Mouse (Mus musculus): ENCODE measurements around the gene Nlgn3. TPM values are rescaled to one million over a fixed set of nuclear protein-coding genes. Genes with fewer than 3 reads are reported as not detected.

Nlgn3 gene
- total RNA-seq (2021) = 100 to 1,000 TPM; 161 to 163 TPM

GRCm38 (mm10) chrX:101299055-101299454 lies at the start of gene Nlgn3:
TSS of gene Nlgn3 (plus strand) at chrX:101299168.
- intact Hi-C loops (cut with DNase I) = no loop called here
- peak in 1 of 2 experiments; percentile 46 for DNase-seq (ENCODE audit: low spot score in 2 of 2)

GRCm38 (mm10) chrX:101253952-101254729 lies 44.8 kb upstream of the Nlgn3 start, which contains the start of gene Foxo4:
TSS of gene Foxo4 (plus strand) at chrX:101254528.
- peak; percentile 79 to 82 for DNase-seq (ENCODE audit: low spot score in 2 of 2)
- intact Hi-C loops (cut with DNase I) = loop anchor here (2.0 kb wide), 2 partner anchors 19 to 31 kb away; partner anchors contain the start of gene Snx12

- intact Hi-C loops (cut with DNase I) = loop anchor here (2.0 kb wide), 2 partner anchors 18 to 32 kb away; partner anchors contain the start of gene Snx12
- no peak for DNase-seq (ENCODE audit: low spot score in 2 of 2)
Observed at GRCm38 (mm10) chrX:101254740-101255139, 44.2 kb upstream of the Nlgn3 start.

- intact Hi-C loops (cut with DNase I) = no loop called here
- no peak for DNase-seq (ENCODE audit: low spot score in 2 of 2)
Observed at GRCm38 (mm10) chrX:101256603-101257002, 42.4 kb upstream of the Nlgn3 start.

GRCm38 (mm10) chrX:101260441-101261325 lies 38.3 kb upstream of the Nlgn3 start:
- intact Hi-C loops (cut with DNase I) = no loop called here
- no peak for DNase-seq (ENCODE audit: low spot score in 2 of 2)

GRCm38 (mm10) chrX:101263892-101264291 lies 35.1 kb upstream of the Nlgn3 start, which contains the start of gene Gm614:
TSS of gene Gm614 (minus strand) at chrX:101263992.
- no peak for DNase-seq (ENCODE audit: low spot score in 2 of 2)
- intact Hi-C loops (cut with DNase I) = no loop called here

- intact Hi-C loops (cut with DNase I) = no loop called here
- no peak for DNase-seq (ENCODE audit: low spot score in 2 of 2)
Observed at GRCm38 (mm10) chrX:101266631-101267030, 32.3 kb upstream of the Nlgn3 start.

GRCm38 (mm10) chrX:101268025-101268754 lies 30.8 kb upstream of the Nlgn3 start, which contains the start of gene Il2rg:
TSS of gene Il2rg (minus strand) at chrX:101268255.
- intact Hi-C loops (cut with DNase I) = no loop called here
- no peak for DNase-seq (ENCODE audit: low spot score in 2 of 2)

- DNase-seq (ENCODE audit: low spot score in 2 of 2) = no peak
- intact Hi-C loops (cut with DNase I) = no loop called here
Observed at GRCm38 (mm10) chrX:101268755-101269124, 30.2 kb upstream of the Nlgn3 start, which contains the start of gene Gm20489. TSS of gene Gm20489 (minus strand) at chrX:101269023.

- intact Hi-C loops (cut with DNase I) = loop anchor here (2.0 kb wide), 1 partner anchor 19 kb away; the partner anchor contains the start of gene Foxo4
- no peak for DNase-seq (ENCODE audit: low spot score in 2 of 2)
Observed at GRCm38 (mm10) chrX:101273410-101273809, 25.6 kb upstream of the Nlgn3 start.

GRCm38 (mm10) chrX:101273875-101274738 lies 24.9 kb upstream of the Nlgn3 start, which contains the start of gene Med12:
TSS of gene Med12 (plus strand) at chrX:101274030.
- intact Hi-C loops (cut with DNase I) = loop anchor here (2.0 kb wide), 1 partner anchor 19 kb away; the partner anchor contains the start of gene Foxo4
- DNase-seq (ENCODE audit: low spot score in 2 of 2) = peak; percentile 76 to 78

GRCm38 (mm10) chrX:101282813-101283212 lies 16.2 kb upstream of the Nlgn3 start:
- intact Hi-C loops (cut with DNase I) = no loop called here
- no peak for DNase-seq (ENCODE audit: low spot score in 2 of 2)

- DNase-seq (ENCODE audit: low spot score in 2 of 2) = peak; percentile 32 to 36
- intact Hi-C loops (cut with DNase I) = loop anchor here (2.0 kb wide), 1 partner anchor 153 kb away; no protein-coding TSS in a partner anchor
Observed at GRCm38 (mm10) chrX:101285534-101285933, 13.4 kb upstream of the Nlgn3 start.

- DNase-seq (ENCODE audit: low spot score in 2 of 2) = no peak
- intact Hi-C loops (cut with DNase I) = loop anchor here (2.0 kb wide), 1 partner anchor 153 kb away; no protein-coding TSS in a partner anchor
Observed at GRCm38 (mm10) chrX:101285953-101286670, 12.9 kb upstream of the Nlgn3 start.

GRCm38 (mm10) chrX:101287543-101287942 lies 11.4 kb upstream of the Nlgn3 start:
- DNase-seq (ENCODE audit: low spot score in 2 of 2) = no peak
- intact Hi-C loops (cut with DNase I) = no loop called here

GRCm38 (mm10) chrX:101288432-101288831 lies 10.5 kb upstream of the Nlgn3 start:
- DNase-seq (ENCODE audit: low spot score in 2 of 2) = no peak
- intact Hi-C loops (cut with DNase I) = no loop called here

- no peak for DNase-seq (ENCODE audit: low spot score in 2 of 2)
- intact Hi-C loops (cut with DNase I) = no loop called here
Observed at GRCm38 (mm10) chrX:101289037-101289436, 9.9 kb upstream of the Nlgn3 start.

- intact Hi-C loops (cut with DNase I) = no loop called here
- no peak for DNase-seq (ENCODE audit: low spot score in 2 of 2)
Observed at GRCm38 (mm10) chrX:101290111-101290510, 8.9 kb upstream of the Nlgn3 start.

All from left cerebral cortex, postnatal 36 days (tissue).